Mouse (Mus musculus): ENCODE results near the gene Zbp1.
A peak's percentile ranks its signal among the peaks of the same experiment; 100 is the strongest.

The Zbp1 gene

GRCm38 (mm10) chr2:173247197-173247596, 28.5 kb upstream of the Zbp1 start:
- DNase-seq (ENCODE audit: low read depth), result no peak

GRCm38 (mm10) chr2:173246688-173247087, 28.0 kb upstream of the Zbp1 start:
- DNase-seq (ENCODE audit: low read depth), result no peak

DNA sequence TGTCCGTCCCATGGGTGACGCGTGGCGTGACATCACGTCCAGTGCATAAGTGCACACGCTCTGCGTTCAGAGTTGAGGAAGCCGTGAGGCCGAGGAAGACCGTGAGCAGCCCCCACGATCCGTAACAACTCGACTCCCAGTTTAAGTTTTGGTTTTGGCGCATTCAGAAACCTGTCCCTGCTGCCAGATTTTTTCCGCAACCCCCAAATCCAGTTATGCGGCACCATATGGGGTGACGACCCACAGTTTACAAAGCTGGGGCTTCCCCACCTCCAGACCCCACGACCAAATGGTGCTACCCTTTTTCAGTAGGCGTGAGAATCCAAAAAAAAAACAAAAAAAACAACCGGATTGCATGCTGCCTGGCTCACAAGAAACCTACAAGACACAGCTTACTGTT, 26.5 kb upstream of the Zbp1 start:
- no peak for DNase-seq (ENCODE audit: low read depth)

GRCm38 (mm10) chr2:173244108-173244507, 25.4 kb upstream of the Zbp1 start:
- no peak for DNase-seq (ENCODE audit: low read depth)

- DNase-seq (ENCODE audit: low read depth), result no peak
Observed at GRCm38 (mm10) chr2:173243616-173244015, 24.9 kb upstream of the Zbp1 start.

- no peak for DNase-seq (ENCODE audit: low read depth)
Observed at GRCm38 (mm10) chr2:173242874-173243273, 24.2 kb upstream of the Zbp1 start.

DNA sequence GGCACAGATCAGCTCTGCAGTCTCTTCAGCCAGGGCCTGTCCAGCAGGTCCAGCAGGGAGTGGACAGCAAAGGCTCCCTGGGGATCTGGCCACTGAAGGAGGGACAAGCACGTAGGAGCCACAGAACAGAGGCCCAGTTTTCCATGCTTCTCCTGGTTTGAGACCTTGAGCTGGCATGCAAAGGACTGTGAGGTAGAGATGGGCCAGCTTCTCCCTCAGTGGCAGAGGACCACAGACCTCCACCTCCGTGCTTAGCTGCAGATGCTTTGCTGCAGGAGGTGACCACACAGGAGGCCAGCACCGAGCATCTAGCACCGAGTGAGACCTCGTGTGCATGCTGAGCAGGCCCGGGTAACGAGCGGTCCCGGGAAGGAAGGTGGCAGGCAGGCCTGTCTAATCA, 22.0 kb upstream of the Zbp1 start:
- no peak for DNase-seq (ENCODE audit: low read depth)

DNA sequence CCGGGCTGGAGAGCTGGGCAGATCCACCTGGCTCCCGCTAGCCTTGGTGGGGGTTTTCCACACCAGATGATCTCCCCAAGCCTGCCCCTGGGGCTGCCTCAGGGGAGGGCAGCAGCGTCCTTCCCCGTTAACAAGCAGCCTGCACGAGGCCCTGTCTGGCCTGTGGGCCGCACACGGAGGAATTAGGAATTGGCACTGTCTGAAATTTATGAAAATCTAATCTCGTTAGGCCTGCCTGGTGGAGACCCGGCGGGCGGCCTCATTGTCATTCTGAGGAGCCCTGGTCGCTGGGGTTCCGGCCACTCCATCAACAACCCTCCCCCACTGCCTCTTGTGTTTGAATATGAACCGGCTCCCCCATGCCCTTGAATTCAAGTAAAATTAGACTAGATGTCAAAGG, 19.8 kb upstream of the Zbp1 start:
- DNase-seq (ENCODE audit: low read depth), result no peak

DNA sequence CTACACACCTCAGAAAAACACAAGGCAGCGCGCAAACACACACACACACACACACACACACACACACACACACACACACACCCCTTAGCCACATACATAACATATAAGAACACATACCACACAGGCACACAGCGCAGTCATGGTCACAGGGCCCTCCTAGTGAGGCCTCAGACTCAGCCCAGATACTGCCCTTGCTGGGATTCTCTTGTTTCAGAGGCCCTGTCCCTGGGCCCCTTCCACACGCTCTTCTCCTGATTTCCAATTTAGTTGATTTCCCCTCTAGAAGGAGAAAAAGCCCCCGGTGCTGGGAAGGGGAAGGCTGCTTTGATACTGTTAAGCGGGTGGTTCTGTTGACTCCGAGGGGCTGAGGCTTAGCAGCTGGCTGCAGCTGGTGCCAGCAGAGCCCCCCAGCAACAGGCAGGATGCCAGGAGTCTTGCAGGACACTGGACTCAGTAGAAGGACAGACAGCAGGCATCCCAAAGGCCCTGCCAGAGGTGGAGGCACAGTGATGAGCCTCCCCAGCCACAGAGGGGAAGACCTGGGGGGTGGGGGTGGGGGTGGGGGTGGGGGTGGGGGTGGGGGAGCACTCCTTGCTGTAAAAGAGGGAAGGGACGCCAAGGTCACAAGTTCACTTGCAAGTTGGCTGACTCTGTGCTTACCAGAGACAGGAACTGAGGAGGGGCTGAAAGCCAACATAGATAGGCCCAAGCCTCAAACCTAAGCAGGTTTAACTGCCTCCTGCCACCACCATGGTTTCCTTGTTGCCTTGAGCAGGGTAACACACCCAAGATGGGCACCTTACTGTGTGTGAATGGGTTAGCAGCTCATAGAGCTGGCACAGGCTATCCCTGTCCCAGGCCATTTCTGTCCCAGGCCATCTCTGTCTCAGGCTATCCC, 17.0 kb upstream of the Zbp1 start:
- peak; percentile 42 for DNase-seq (ENCODE audit: low read depth)

- DNase-seq (ENCODE audit: low read depth), result no peak
Observed at GRCm38 (mm10) chr2:173232766-173233099, 14.0 kb upstream of the Zbp1 start.

DNA sequence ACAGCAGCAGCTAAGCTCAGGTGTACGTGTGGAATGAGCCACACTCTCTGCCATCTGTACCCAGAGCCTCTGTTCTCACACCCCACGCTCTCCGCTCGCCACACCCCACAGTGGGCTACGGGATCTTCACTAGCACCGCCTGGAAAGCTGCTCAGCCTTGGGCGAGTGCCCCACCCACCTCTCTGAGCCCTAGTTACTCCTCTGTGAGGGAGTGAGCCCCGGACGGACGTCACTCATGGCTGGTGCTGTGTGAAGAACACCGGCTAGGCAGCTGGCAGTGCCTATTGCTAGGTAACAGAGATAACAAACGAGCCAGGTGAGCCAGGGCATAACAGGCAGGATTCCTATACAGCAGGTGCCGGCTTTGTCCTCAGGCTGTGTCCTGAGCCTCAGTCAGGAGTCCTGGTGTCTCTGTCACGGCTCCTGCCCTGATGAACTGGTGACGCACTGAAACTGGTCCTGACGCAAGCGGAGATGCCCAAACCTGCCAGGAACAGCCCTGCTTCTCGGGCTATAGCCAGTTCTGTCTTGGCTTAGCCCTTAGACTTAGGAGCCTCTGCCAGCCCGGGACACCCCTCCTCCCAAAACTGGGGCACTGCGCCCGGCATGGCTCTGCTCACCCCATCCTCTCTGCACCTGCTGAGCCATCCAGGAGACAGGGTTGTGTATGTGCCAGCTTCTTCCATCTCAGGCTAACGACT, 13.5 kb upstream of the Zbp1 start:
- no peak for DNase-seq (ENCODE audit: low read depth)

GRCm38 (mm10) chr2:173229578-173230224, 11.0 kb upstream of the Zbp1 start:
- DNase-seq (ENCODE audit: low read depth), result peak; percentile 97

- no peak for DNase-seq (ENCODE audit: low read depth)
Observed at GRCm38 (mm10) chr2:173228567-173228966, 9.8 kb upstream of the Zbp1 start.

GRCm38 (mm10) chr2:173226792-173227191, 8.1 kb upstream of the Zbp1 start:
- DNase-seq (ENCODE audit: low read depth), result no peak

GRCm38 (mm10) chr2:173225906-173226305, 7.2 kb upstream of the Zbp1 start:
- DNase-seq (ENCODE audit: low read depth), result no peak

DNA sequence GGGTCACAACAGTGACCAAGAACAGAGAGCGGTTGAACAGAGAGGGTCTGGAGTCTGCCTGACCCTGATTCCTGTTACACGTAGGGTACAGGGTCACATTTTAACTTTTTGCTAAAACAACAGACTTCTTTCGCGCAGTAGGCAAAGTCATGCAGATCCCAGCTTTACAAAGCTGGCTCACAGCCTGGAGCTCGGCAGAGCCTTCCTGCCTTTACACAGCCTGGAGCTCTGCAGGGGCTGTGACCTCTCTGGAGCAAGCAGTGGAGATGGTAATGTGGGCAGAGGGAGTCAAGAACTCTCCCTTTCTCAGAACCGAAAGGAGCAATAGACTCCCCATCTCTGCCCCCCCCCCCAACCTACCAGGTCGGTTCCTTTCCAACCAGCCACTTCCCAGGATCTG, 6.1 kb upstream of the Zbp1 start:
- no peak for DNase-seq (ENCODE audit: low read depth)

DNA sequence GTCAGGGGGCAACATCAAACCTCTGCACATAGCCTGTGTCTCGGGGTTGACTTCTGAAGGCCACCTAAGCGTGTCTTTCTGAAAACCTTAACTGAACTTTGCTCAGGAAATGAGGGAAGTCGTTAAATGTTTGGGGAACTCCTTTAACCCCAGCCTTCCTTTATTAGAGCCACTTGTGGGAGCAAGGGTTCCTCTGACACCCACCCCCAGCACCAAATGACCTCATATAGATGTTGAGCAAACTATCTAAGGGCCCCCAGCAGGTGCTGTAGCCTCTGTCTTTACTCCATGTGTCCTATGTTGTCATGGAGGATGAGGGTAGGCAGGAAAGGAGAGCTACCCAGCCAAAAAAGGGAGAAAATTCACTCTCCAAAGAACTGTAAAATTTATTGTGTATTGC, 5.4 kb upstream of the Zbp1 start:
- no peak for DNase-seq (ENCODE audit: low read depth)

DNA sequence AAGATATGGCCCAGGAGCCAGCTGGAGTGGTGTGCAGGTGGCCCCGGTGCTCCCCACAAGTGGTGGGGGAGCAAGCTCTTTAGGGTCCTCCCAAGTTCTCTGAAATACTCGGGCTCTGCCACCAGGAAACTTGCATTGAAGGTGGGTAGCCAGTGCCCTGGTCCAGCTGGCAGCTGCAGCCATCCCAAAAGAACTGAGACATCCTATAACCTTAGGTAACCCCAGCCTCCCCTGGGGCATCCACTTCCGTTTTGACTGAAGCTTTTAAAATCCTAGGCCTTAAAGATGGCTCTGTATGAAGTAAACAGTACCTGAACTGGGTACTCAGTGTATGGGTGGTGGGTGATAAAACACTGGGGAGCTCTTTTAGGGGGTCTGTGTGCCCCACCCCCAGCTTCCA, 4.8 kb upstream of the Zbp1 start:
- peak; percentile 35 for DNase-seq (ENCODE audit: low read depth)

GRCm38 (mm10) chr2:173220754-173221153, 2.0 kb upstream of the Zbp1 start:
- no peak for DNase-seq (ENCODE audit: low read depth)

- peak; percentile 78 for DNase-seq (ENCODE audit: low read depth)
Observed at GRCm38 (mm10) chr2:173219256-173219954, 682 bp upstream of the Zbp1 start.

GRCm38 (mm10) chr2:173217763-173218258, 912 bp downstream of the Zbp1 start:
- peak; percentile 22 for DNase-seq (ENCODE audit: low read depth)

DNA sequence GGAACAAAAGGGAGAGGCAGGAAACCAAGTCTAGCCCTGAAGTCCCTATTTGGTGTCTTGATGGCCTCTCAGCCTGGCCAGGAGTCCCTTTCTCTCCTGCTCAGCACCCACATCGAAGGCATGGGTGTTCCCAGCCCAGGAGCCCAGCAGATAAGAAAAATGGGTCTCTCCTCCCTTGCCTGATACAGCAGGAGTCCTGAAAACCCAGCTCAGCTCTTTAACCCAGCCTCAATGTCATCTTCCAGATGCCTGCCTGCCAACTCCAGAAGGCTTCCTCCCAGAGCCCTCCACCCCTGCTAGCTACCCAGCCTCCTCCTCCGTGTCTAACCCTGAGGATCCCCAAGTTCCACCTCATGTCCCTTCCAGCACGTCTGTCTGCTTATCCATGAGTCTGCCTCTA, 1.5 kb downstream of the Zbp1 start:
- peak; percentile 15 for DNase-seq (ENCODE audit: low read depth)

Data from naive thymus-derived CD4-positive, alpha-beta T cell, adult 2 months (primary cell).